ENCODE assay signal across 24 mouse cellular contexts in the genomic region with DNA sequence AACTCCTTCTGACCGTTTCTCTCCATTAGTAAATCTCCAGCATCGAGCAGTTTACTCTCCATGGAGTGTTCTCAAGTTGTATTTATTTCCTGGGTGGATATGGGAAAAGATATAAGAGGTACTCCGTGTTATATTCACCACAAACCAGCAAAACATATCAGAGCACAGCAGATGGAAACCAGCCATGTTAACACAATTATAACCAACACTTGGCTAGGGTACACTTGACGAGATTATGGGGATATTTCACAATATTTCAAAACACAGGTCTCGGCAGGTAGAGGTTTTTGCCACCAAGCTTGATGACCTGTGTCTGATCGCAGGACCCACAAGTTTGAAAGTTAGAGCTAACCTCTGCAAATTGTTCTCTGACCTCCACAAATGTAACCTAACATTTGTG.
"Had no signal": no experiment of that assay in that cellular context is flagged by ENCODE, and none has a peak within 500 bp of the region (broad histone marks: within the 10 kb centered on the region; RNA-seq: fewer than 3 reads in every experiment).

No protein-coding gene starts in this region.

- ATAC-seq: hindbrain, embryonic 16.5 days; inflammation-experienced regulatory T-cells, adult 6 months; intestine, embryonic 15.5 days; intestine, postnatal 0 days had no signal

- H3K4me3 ChIP-seq: gastrocnemius, adult 2 months; heart, embryonic 10.5 days; heart, embryonic 12.5 days; hindbrain, embryonic 10.5 days; hindbrain, embryonic 12.5 days; intestine, embryonic 15.5 days; layer of hippocampus, adult 2 months; left cerebral cortex, adult 2 months; limb, embryonic 10.5 days; limb, embryonic 12.5 days had no signal

- H3K27ac ChIP-seq: gastrocnemius, adult 2 months; heart, embryonic 10.5 days; hindbrain, embryonic 10.5 days; hindbrain, embryonic 12.5 days; hindbrain, embryonic 14.5 days; intestine, embryonic 15.5 days; left cerebral cortex, adult 2 months; limb, embryonic 10.5 days; limb, embryonic 12.5 days had no signal

- H3K9ac ChIP-seq: heart, embryonic 12.5 days; hindbrain, embryonic 12.5 days; hindbrain, embryonic 14.5 days; intestine, embryonic 15.5 days; limb, embryonic 12.5 days had no signal

- H3K4me2 ChIP-seq: heart, embryonic 12.5 days; hindbrain, embryonic 12.5 days; hindbrain, embryonic 14.5 days; intestine, embryonic 15.5 days; limb, embryonic 12.5 days had no signal

- H3K9me3 ChIP-seq: heart, embryonic 10.5 days; heart, embryonic 12.5 days; hindbrain, embryonic 12.5 days; intestine, embryonic 15.5 days; limb, embryonic 10.5 days; limb, embryonic 12.5 days had no signal

- H3K36me3 ChIP-seq: intestine, embryonic 15.5 days had no signal

- DNase-seq: gastrocnemius, adult 2 months; gastrocnemius, postnatal 10 days; gastrocnemius, postnatal 25 days; heart, postnatal 10 days; heart, postnatal 4 days; kidney, adult 18-20 months; kidney, adult 8-10 months; kidney, postnatal 10 days; kidney, postnatal 25 days; kidney, postnatal 4 days; liver had no signal

- H3K27me3 ChIP-seq: heart, embryonic 12.5 days; hindbrain, embryonic 12.5 days; intestine, embryonic 15.5 days; limb, embryonic 12.5 days had no signal
